Mouse (Mus musculus) intestine, postnatal 0 days (tissue): ENCODE results near the gene Dusp15. TPM values are rescaled to one million over a fixed set of nuclear protein-coding genes. Genes with fewer than 3 reads are reported as not detected.

Experiments used
- ATAC-seq: fragments of 200-750 bp; cut with Nextera tagmentation; 2 replicates; pipeline ENCODE4 v1.8.0; 2017; ENCODE audit warnings: mild to moderate bottlenecking, moderate TSS enrichment, moderate library complexity
- H3K27ac ChIP-seq: fragments of 300-500 bp; sonication (generic); 2 replicates; pipeline ENCODE4 v1.5.1; 2014; ENCODE audit warnings: mild to moderate bottlenecking, low read depth, low read length, moderate library complexity
- H3K27me3 ChIP-seq: fragments of 300-500 bp; sonication (generic); replicated peaks from 2 replicates; pipeline ENCODE4 v1.6.1; 2014; ENCODE audit warnings: low read length, mixed read lengths; ENCODE audit not compliant: control insufficient read depth, insufficient read depth
- H3K36me3 ChIP-seq: fragments of 300-500 bp; sonication (generic); 2 replicates; pipeline ENCODE4 v1.6.1; 2014; ENCODE audit warnings: mild to moderate bottlenecking, moderate library complexity; ENCODE audit not compliant: control insufficient read depth, insufficient read depth
- H3K4me1 ChIP-seq: fragments of 300-500 bp; sonication (generic); replicated peaks from 2 replicates; pipeline ENCODE4 v1.6.1; 2014; ENCODE audit warnings: antibody characterized with exemption, low read length, mixed read lengths; ENCODE audit not compliant: control insufficient read depth, insufficient read depth
- H3K4me2 ChIP-seq: fragments of 300-500 bp; sonication (generic); replicated peaks from 2 replicates; pipeline ENCODE4 v1.6.1; 2014; ENCODE audit warnings: low read depth, mild to moderate bottlenecking, moderate library complexity
- H3K4me3 ChIP-seq: fragments of 300-500 bp; sonication (generic); 2 replicates; pipeline ENCODE4 v1.5.1; 2014; ENCODE audit warnings: low read depth, low read length
- H3K9ac ChIP-seq: fragments of 300-500 bp; sonication (generic); 2 replicates; pipeline ENCODE4 v1.6.1; 2014; ENCODE audit warnings: mild to moderate bottlenecking, low read depth, low read length
- H3K9me3 ChIP-seq: fragments of 300-500 bp; sonication (generic); 2 replicates; pipeline ENCODE4 v1.6.1; 2016; ENCODE audit warnings: mixed run types; ENCODE audit not compliant: control insufficient read depth
- CTCF ChIP-seq: sonication (generic); IDR thresholded peaks from 2 replicates; pipeline ENCODE4 v1.5.1; 2016; ENCODE audit warnings: low read depth, mild to moderate bottlenecking, control low read depth, antibody characterized with exemption, moderate library complexity
- WGBS: fragments of 180-500 bp; shearing (Covaris S2); extraction: QIAGEN DNeasy Blood & Tissue Kit; methylation state at CpG from one replicate; pipeline ENCODE4 v1.1.7; 2014; 5-methylcytosine and 5-hydroxymethylcytosine counted together
- polyA plus RNA-seq: library from polyadenylated mRNA; unstranded; fragments of >200 nt; fragmentation: Nextera tagmentation; extraction: Ambion mirVana; gene quantifications from 2 replicates; pipeline ENCODE4 v1.2.1, GENCODE M21; 2015

The Dusp15 gene
- polyA plus RNA-seq, result 0.13 TPM in 1 of 2 replicates, not detected in the other

- no peaks in the 10 kb centered on the region for H3K4me1 ChIP-seq
- no peaks in the 10 kb centered on the region for H3K9me3 ChIP-seq
- peak; percentile 25; the same call in 1 of the 2 replicates for TF ChIP-seq CTCF
- no peaks in the 10 kb centered on the region for H3K36me3 ChIP-seq
- WGBS, result 1% methylated on average over 28 of the region's 54 CpGs
- H3K27ac ChIP-seq, result no peak within 1 kb of the TSS
- H3K4me3 ChIP-seq, result peak within 1 kb of the TSS; percentile 56
- peak within 1 kb of the TSS; percentile 31; the same call in 1 of the 2 replicates for H3K9ac ChIP-seq
- peak within 1 kb of the TSS; percentile 91 for H3K4me2 ChIP-seq
- ATAC-seq, result no peak
- H3K27me3 ChIP-seq, result peaks cover 27% of the 10 kb centered on the region
These were observed at the start of gene Dusp15 for GRCm38 (mm10) chr2:152951065-152951849. Dusp15 (minus strand) TSS chr2:152951698.

DNA sequence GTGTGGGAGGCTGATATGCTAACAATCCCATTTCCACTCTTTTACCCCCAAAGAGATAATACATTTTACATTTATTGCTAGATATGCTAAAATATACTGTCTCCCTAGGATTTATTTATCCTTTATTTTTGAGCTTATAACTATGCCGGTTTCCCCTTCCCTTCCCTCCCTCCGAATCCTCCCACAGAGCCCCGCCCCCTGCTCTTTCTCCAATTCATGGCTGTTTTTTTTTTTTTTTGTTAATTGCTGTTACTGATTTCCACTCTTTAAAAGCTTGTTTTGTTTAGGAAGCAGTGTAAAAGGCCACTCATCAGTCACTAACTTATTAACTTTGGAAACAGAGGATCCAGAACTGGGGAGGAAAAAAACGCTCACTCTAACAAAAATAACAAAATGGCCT lies 45.5 kb upstream of the Dusp15 start:
- 60% methylated on average over 4 of the region's 4 CpGs for WGBS
- H3K36me3 ChIP-seq, result no peaks in the 10 kb centered on the region
- no peak overlapping the region for H3K4me2 ChIP-seq
- H3K4me3 ChIP-seq, result no peak overlapping the region
- no peak for ATAC-seq
- H3K9ac ChIP-seq, result no peak overlapping the region
- H3K27ac ChIP-seq, result no peak overlapping the region
- no peaks in the 10 kb centered on the region for H3K4me1 ChIP-seq
- TF ChIP-seq CTCF, result no peak
- no peaks in the 10 kb centered on the region for H3K27me3 ChIP-seq
- no peaks in the 10 kb centered on the region for H3K9me3 ChIP-seq

- Histone ChIP-seq H3K36me3 (no peaks in the 10 kb centered on the region), H3K4me3 (no peak overlapping the region), H3K27me3 (no peaks in the 10 kb centered on the region), H3K4me1 (no peaks in the 10 kb centered on the region), H3K9ac (no peak overlapping the region), H3K27ac (no peak overlapping the region), H3K4me2 (no peak overlapping the region), H3K9me3 (no peaks in the 10 kb centered on the region)
- 73% methylated on average over 9 of the region's 9 CpGs for WGBS
- no peak for TF ChIP-seq CTCF
- no peak for ATAC-seq
These were observed 40.0 kb upstream of the Dusp15 start for GRCm38 (mm10) chr2:152991529-152991928.

DNA sequence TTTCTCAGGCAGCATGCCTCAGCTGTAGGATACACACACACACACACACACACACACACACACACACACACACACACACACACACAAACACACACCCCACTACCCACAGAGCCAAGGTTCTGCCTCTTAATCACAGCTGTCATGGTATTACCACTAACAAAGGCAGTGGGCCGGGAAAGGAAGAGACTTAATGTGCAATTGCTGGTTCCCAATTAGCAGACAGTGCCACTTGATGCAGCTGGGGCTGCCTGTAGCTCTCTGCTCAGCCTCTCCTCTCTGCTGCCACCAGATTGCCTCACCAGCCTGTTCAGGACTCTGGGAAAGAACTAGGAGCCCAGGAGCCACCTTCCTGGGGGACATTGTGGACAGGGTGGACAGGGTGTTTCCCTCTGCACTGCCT lies 34.1 kb upstream of the Dusp15 start:
- no peaks in the 10 kb centered on the region for H3K27me3 ChIP-seq
- H3K36me3 ChIP-seq, result no peaks in the 10 kb centered on the region
- ATAC-seq, result no peak
- no peaks in the 10 kb centered on the region for H3K4me1 ChIP-seq
- 59% methylated on average over 1 of the region's 1 CpGs for WGBS
- no peak for TF ChIP-seq CTCF
- H3K27ac ChIP-seq, result no peak overlapping the region
- no peak overlapping the region for H3K4me3 ChIP-seq
- no peak overlapping the region for H3K4me2 ChIP-seq
- no peak overlapping the region for H3K9ac ChIP-seq
- no peaks in the 10 kb centered on the region for H3K9me3 ChIP-seq

DNA sequence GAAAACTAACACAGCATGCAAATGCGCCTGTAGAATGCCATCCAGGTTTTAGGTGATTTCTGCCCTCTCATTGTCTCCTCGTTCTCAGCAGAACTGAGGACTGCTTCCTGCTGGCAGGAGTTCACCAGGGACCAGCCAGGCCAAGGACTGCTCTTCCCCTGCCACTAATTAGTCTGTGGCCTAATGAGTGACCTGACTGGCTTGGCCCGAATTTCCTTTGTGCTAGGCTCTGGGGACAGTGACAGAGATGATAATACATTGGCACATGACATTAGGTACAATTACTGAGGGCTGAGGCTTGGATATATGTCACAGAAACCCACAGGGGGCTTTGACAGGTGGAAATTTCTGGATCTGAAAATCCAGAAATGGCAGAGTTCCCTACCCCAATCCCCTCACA lies 25.5 kb upstream of the Dusp15 start:
- H3K27me3 ChIP-seq, result no peaks in the 10 kb centered on the region
- H3K4me2 ChIP-seq, result no peak overlapping the region
- H3K36me3 ChIP-seq, result no peaks in the 10 kb centered on the region
- 61% methylated on average over 3 of the region's 3 CpGs for WGBS
- no peak overlapping the region for H3K27ac ChIP-seq
- no peaks in the 10 kb centered on the region for H3K9me3 ChIP-seq
- H3K4me1 ChIP-seq, result no peaks in the 10 kb centered on the region
- H3K4me3 ChIP-seq, result no peak overlapping the region
- ATAC-seq, result no peak
- no peak for TF ChIP-seq CTCF
- no peak overlapping the region for H3K9ac ChIP-seq

DNA sequence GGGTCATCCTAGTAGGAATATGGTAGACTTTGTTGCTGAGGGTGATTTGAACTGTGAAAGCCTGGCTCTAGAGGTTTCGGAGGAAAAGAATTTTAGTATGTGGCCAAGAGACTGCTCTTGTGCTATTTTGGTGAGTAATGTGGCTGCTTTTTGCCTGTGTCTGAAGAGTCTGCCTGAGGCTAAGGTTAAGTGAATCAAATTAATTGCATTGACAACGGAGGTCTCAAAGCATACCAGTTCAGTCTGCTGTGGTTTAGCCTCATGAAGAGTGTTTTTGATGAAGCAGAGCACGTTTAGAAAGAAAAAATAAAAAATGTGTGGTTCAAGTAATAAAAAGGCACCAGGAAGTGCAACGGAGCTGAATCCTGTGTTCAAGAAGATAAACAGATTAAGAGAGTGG lies 14.1 kb upstream of the Dusp15 start:
- 61% methylated on average over 4 of the region's 4 CpGs for WGBS

More for the DNA sequence above, 14.1 kb upstream of the Dusp15 start:
- ATAC-seq, result no peak
- H3K9ac ChIP-seq, result no peak overlapping the region
- no peaks in the 10 kb centered on the region for H3K4me1 ChIP-seq
- H3K36me3 ChIP-seq, result no peaks in the 10 kb centered on the region
- H3K27ac ChIP-seq, result no peak overlapping the region
- H3K4me3 ChIP-seq, result no peak overlapping the region
- H3K27me3 ChIP-seq, result 0 out of 2 replicates have a peak, but pooled peaks cover 4% of the 10 kb centered on the region
- no peak overlapping the region for H3K4me2 ChIP-seq
- TF ChIP-seq CTCF, result no peak
- no peaks in the 10 kb centered on the region for H3K9me3 ChIP-seq
